Mouse (Mus musculus) urinary bladder, adult 2 months (tissue): Measurements from ENCODE around the gene Ankrd16. TPM values are rescaled to one million over a fixed set of nuclear protein-coding genes. Genes with fewer than 3 reads are reported as not detected.

ENCODE experiments used
- polyA plus RNA-seq: library from polyadenylated mRNA; depleted of rRNA; stranded (reverse); fragments of >200 nt; gene quantifications from 2 replicates; pipeline ENCODE4 v1.2.3, GENCODE M21; 2012; rRNA removed

The Ankrd16 gene
- polyA plus RNA-seq, 1 experiment = 122 TPM

Other genes starting within 250 kb of the Ankrd16 start
- 31.5 and 34.5 TPM in 2 replicates for gene Pfkfb3, start 223.8 kb upstream of the Ankrd16 start, polyA plus RNA-seq
- gene Rbm17, start 173.7 kb upstream of the Ankrd16 start, polyA plus RNA-seq = 88.0 and 120 TPM in 2 replicates
- not detected in 2 replicates for gene Gm17490, start 151.6 kb upstream of the Ankrd16 start, polyA plus RNA-seq
- 0.65 and 0.96 TPM in 2 replicates for gene Il2ra, start 135.1 kb upstream of the Ankrd16 start, polyA plus RNA-seq
- 25.4 and 29.2 TPM in 2 replicates for gene Il15ra, start 72.6 kb upstream of the Ankrd16 start, polyA plus RNA-seq
- 63.5 and 65.1 TPM in 2 replicates for gene Fbh1, start 294 bp upstream of the Ankrd16 start, polyA plus RNA-seq